Mouse (Mus musculus): ENCODE data around the gene 4930449I24Rik.
"Not testable (repeated sequence)": the region's sequence is repeated elsewhere in the genome, so short reads cannot be mapped to it uniquely, and the experiment has no call there.

Gene 4930449I24Rik

GRCm38 (mm10) chr5:146502099-146502498 is at the start of gene 4930449I24Rik:
TSS of gene 4930449I24Rik (plus strand) at chr5:146502399.
- in situ Hi-C loops (cut with MboI; ENCODE audit: unreplicated experiment in 2 of 2): not testable (repeated sequence)

GRCm38 (mm10) chr5:146453556-146453955 is 48.6 kb upstream of the 4930449I24Rik start:
- in situ Hi-C loops (cut with MboI; ENCODE audit: unreplicated experiment in 2 of 2): loop anchor here in 1 of 2 experiments (25.0 kb wide), 1 partner anchor 1741 kb away; no protein-coding TSS in a partner anchor

GRCm38 (mm10) chr5:146461612-146462011 is 40.6 kb upstream of the 4930449I24Rik start:
- in situ Hi-C loops (cut with MboI; ENCODE audit: unreplicated experiment in 2 of 2): loop anchor here in 1 of 2 experiments (25.0 kb wide), 1 partner anchor 1749 kb away; no protein-coding TSS in a partner anchor

GRCm38 (mm10) chr5:146466663-146467062 is 35.5 kb upstream of the 4930449I24Rik start:
- in situ Hi-C loops (cut with MboI; ENCODE audit: unreplicated experiment in 2 of 2): loop anchor here in 1 of 2 experiments (25.0 kb wide), 1 partner anchor 1754 kb away; no protein-coding TSS in a partner anchor

- in situ Hi-C loops (cut with MboI; ENCODE audit: unreplicated experiment in 2 of 2): loop anchor here in 1 of 2 experiments (25.0 kb wide), 1 partner anchor 1756 kb away; no protein-coding TSS in a partner anchor
These were observed 33.9 kb upstream of the 4930449I24Rik start for GRCm38 (mm10) chr5:146468311-146468710.

- in situ Hi-C loops (cut with MboI; ENCODE audit: unreplicated experiment in 2 of 2): loop anchor here (5.0 to 25.0 kb wide), 3 partner anchors 136 to 1759 kb away; no protein-coding TSS in a partner anchor
These were observed 31.4 kb upstream of the 4930449I24Rik start for GRCm38 (mm10) chr5:146470821-146471220.

- in situ Hi-C loops (cut with MboI; ENCODE audit: unreplicated experiment in 2 of 2): loop anchor here (5.0 to 25.0 kb wide), 3 partner anchors 137 to 1759 kb away; no protein-coding TSS in a partner anchor
These were observed 30.9 kb upstream of the 4930449I24Rik start for GRCm38 (mm10) chr5:146471311-146471710.

GRCm38 (mm10) chr5:146471821-146472220 is 30.4 kb upstream of the 4930449I24Rik start:
- in situ Hi-C loops (cut with MboI; ENCODE audit: unreplicated experiment in 2 of 2): loop anchor here (5.0 to 25.0 kb wide), 3 partner anchors 137 to 1760 kb away; no protein-coding TSS in a partner anchor

- in situ Hi-C loops (cut with MboI; ENCODE audit: unreplicated experiment in 2 of 2): loop anchor here in 1 of 2 experiments (5.0 to 25.0 kb wide), 4 partner anchors 145 to 1467 kb away; partner anchors contain the start of genes 1700001J03Rik and Zfp655
These were observed 22.6 kb upstream of the 4930449I24Rik start for GRCm38 (mm10) chr5:146479564-146479963.

GRCm38 (mm10) chr5:146481665-146482064 is 20.5 kb upstream of the 4930449I24Rik start, which contains the start of gene Gm6408:
TSS of gene Gm6408 (plus strand) at chr5:146481965.
- in situ Hi-C loops (cut with MboI; ENCODE audit: unreplicated experiment in 2 of 2): loop anchor here in 1 of 2 experiments (25.0 kb wide), 2 partner anchors 1244 to 1469 kb away; partner anchors contain the start of gene Zfp655

GRCm38 (mm10) chr5:146488959-146489358 is 13.2 kb upstream of the 4930449I24Rik start:
- in situ Hi-C loops (cut with MboI; ENCODE audit: unreplicated experiment in 2 of 2): loop anchor here in 1 of 2 experiments (25.0 kb wide), 2 partner anchors 1252 to 1477 kb away; partner anchors contain the start of gene Zfp655

GRCm38 (mm10) chr5:146491063-146491462 is 11.1 kb upstream of the 4930449I24Rik start, which contains the start of gene Gm6370:
TSS of gene Gm6370 (plus strand) at chr5:146491363.
- in situ Hi-C loops (cut with MboI; ENCODE audit: unreplicated experiment in 2 of 2): loop anchor here in 1 of 2 experiments (25.0 kb wide), 2 partner anchors 1254 to 1479 kb away; partner anchors contain the start of gene Zfp655

GRCm38 (mm10) chr5:146513823-146514222 is 11.6 kb downstream of the 4930449I24Rik start, which contains the start of gene Gm3402:
TSS of gene Gm3402 (plus strand) at chr5:146514123.
- in situ Hi-C loops (cut with MboI; ENCODE audit: unreplicated experiment in 2 of 2): not testable (repeated sequence)

GRCm38 (mm10) chr5:146525501-146525900 is 23.3 kb downstream of the 4930449I24Rik start, which contains the start of gene Gm3404:
TSS of gene Gm3404 (plus strand) at chr5:146525801.
- in situ Hi-C loops (cut with MboI; ENCODE audit: unreplicated experiment in 2 of 2): not testable (repeated sequence)

- in situ Hi-C loops (cut with MboI; ENCODE audit: unreplicated experiment in 2 of 2): not testable (repeated sequence)
These were observed 35.1 kb downstream of the 4930449I24Rik start, which contains the start of gene Gm3409 for GRCm38 (mm10) chr5:146537347-146537746. TSS of gene Gm3409 (plus strand) at chr5:146537647.
